Mouse (Mus musculus): ENCODE measurements around the gene Gm3532.
"Not testable (repeated sequence)": the region's sequence is repeated elsewhere in the genome, so short reads cannot be mapped to it uniquely, and the experiment has no call there.

Gene Gm3532

GRCm38 (mm10) chr14:5538196-5538595, at the start of gene Gm3532:
Gene Gm3532, plus strand, starts transcription at chr14:5538496.
- not testable (repeated sequence) for DNase-seq (ENCODE audit: low spot score in 2 of 2)

GRCm38 (mm10) chr14:5501374-5501773, 36.9 kb upstream of the Gm3532 start, which contains the start of gene Gm3488:
Gene Gm3488, plus strand, starts transcription at chr14:5501674.
- not testable (repeated sequence) for DNase-seq (ENCODE audit: low spot score in 2 of 2)

Measured in urinary bladder, adult 18-20 months (tissue).